Mouse (Mus musculus) stomach, postnatal 0 days (tissue): Measurements from ENCODE around the gene Pnck.

Experiments used
- CTCF ChIP-seq: IDR thresholded peaks from 2 replicates; pipeline ENCODE4 v1.5.1; 2016; ENCODE audit warnings: antibody characterized with exemption, low read depth, mild to moderate bottlenecking, moderate library complexity
- EP300 ChIP-seq: optimal IDR thresholded peaks from 2 replicates; pipeline ENCODE3; 2016; ENCODE audit warnings: antibody characterized with exemption

- TF ChIP-seq CTCF, result no peak
- TF ChIP-seq EP300, result no peak
Observed at GRCm38 (mm10) chrX:73637415-73637814, 22.5 kb downstream of the Pnck start.
